8 mouse cellular contexts compared by ENCODE assay signal in genomic region chr13:78181071-78181929, GRCm38 (mm10). TPM values are rescaled to one million over a fixed set of nuclear protein-coding genes. Genes with fewer than 3 reads are reported as not detected.
DNase-seq lines count a peak whose midpoint lies in the region; ATAC-seq and TF ChIP-seq lines count a peak whose summit lies in the region.

No protein-coding gene starts in this region.

- H3K27ac ChIP-seq in kidney, postnatal 0 days, result no peak overlapping the region
- peak overlapping the region; percentile 96 for H3K27ac ChIP-seq in forebrain, embryonic 14.5 days (ENCODE audit: low read depth, low read length)
- H3K27ac ChIP-seq in midbrain, embryonic 10.5 days (replicated peaks), result peak overlapping the region; percentile 93

- no peak for ATAC-seq in kidney, postnatal 0 days (replicated peaks; ENCODE audit: low FRiP score, low read depth)
- ATAC-seq in forebrain, embryonic 14.5 days, result peak; percentile 40
- ATAC-seq in monocyte, adult 5-6 weeks (replicated peaks; ENCODE audit: insufficient number of reproducible peaks, low FRiP score, low TSS enrichment, poor library complexity, severe bottlenecking), result no peak

- no peaks in the 10 kb centered on the region for H3K36me3 ChIP-seq in kidney, postnatal 0 days (ENCODE audit: insufficient read depth, low read length)
- H3K36me3 ChIP-seq in forebrain, embryonic 14.5 days (ENCODE audit: control insufficient read depth, insufficient read depth, low read length), result no peaks in the 10 kb centered on the region
- no peaks in the 10 kb centered on the region for H3K36me3 ChIP-seq in midbrain, embryonic 10.5 days

- no peak for TF ChIP-seq CTCF in kidney, postnatal 0 days (IDR thresholded peaks at IDR 0.05; ENCODE audit: low read depth)

- H3K9ac ChIP-seq in kidney, postnatal 0 days (ENCODE audit: low read depth, low read length), result no peak overlapping the region
- H3K9ac ChIP-seq in forebrain, embryonic 14.5 days (ENCODE audit: low read length), result peak overlapping the region; percentile 64

- DNase-seq in kidney, postnatal 0 days (ENCODE audit: low spot score), result no peak
- DNase-seq in kidney, postnatal 25 days, result no peak
- DNase-seq in cerebellum, adult 9-10 months, result peak; percentile 69
- DNase-seq in forebrain, embryonic 14.5 days (ENCODE audit: low spot score), result peak; percentile 82
- peak; percentile 59 for DNase-seq in midbrain, embryonic 10.5 days (ENCODE audit: low spot score)
- no peak for DNase-seq in ovary, postnatal 36 days (ENCODE audit: low spot score)
- no peak for DNase-seq in lung, postnatal 25 days (ENCODE audit: low spot score)

- peak overlapping the region; percentile 20 for H3K4me3 ChIP-seq in kidney, postnatal 0 days (replicated peaks; ENCODE audit: low read depth, low read length)
- H3K4me3 ChIP-seq in forebrain, embryonic 14.5 days (ENCODE audit: low read depth, low read length), result peak overlapping the region; percentile 33
- peak overlapping the region; percentile 56 for H3K4me3 ChIP-seq in midbrain, embryonic 10.5 days

- peak overlapping the region; percentile 50 for H3K4me2 ChIP-seq in kidney, postnatal 0 days (ENCODE audit: low read length)
- H3K4me2 ChIP-seq in forebrain, embryonic 14.5 days (ENCODE audit: low read length), result peak overlapping the region; percentile 55

- H3K9me3 ChIP-seq in kidney, postnatal 0 days (replicated peaks; ENCODE audit: low read length), result no peaks in the 10 kb centered on the region
- H3K9me3 ChIP-seq in forebrain, embryonic 14.5 days (replicated peaks; ENCODE audit: control insufficient read depth, low read length), result no peaks in the 10 kb centered on the region
- H3K9me3 ChIP-seq in midbrain, embryonic 10.5 days (replicated peaks), result no peaks in the 10 kb centered on the region

- peaks cover 52% of the 10 kb centered on the region for H3K27me3 ChIP-seq in kidney, postnatal 0 days (ENCODE audit: insufficient read depth, low read length)
- H3K27me3 ChIP-seq in forebrain, embryonic 14.5 days (replicated peaks; ENCODE audit: control insufficient read depth, insufficient read depth, low read length), result peaks cover 9% of the 10 kb centered on the region
- H3K27me3 ChIP-seq in midbrain, embryonic 10.5 days (ENCODE audit: low read depth, poor library complexity, severe bottlenecking), result peaks cover 100% of the 10 kb centered on the region

- under 1% methylated on average over 44 of the region's 44 CpGs for WGBS in kidney, postnatal 0 days
- 1% methylated on average over 42 of the region's 44 CpGs for WGBS in forebrain, embryonic 14.5 days
- under 1% methylated on average over 44 of the region's 44 CpGs for WGBS in midbrain, embryonic 10.5 days

- peaks cover 10% of the 10 kb centered on the region; the same call in 1 of the 2 replicates for H3K4me1 ChIP-seq in kidney, postnatal 0 days (replicated peaks; ENCODE audit: insufficient read depth, low read length)
- peaks cover 12% of the 10 kb centered on the region for H3K4me1 ChIP-seq in forebrain, embryonic 14.5 days (ENCODE audit: control insufficient read depth, insufficient read depth, low read length)
- H3K4me1 ChIP-seq in midbrain, embryonic 10.5 days, result peaks cover 73% of the 10 kb centered on the region

RNA-seq across cellular contexts. Expression of gene Nr2f1, which starts 18.3 kb away (rescaled TPM):
- 9.8 and 11.2 TPM in 2 replicates for polyA plus RNA-seq in kidney, postnatal 0 days (2015; fragmentation: Nextera tagmentation; extraction: Ambion mirVana)
- polyA plus RNA-seq in forebrain, embryonic 14.5 days (2014; fragmentation: Nextera tagmentation; extraction: Ambion mirVana), result 75.7 and 82.0 TPM in 2 replicates
- polyA plus RNA-seq in midbrain, embryonic 10.5 days (2016; fragmentation: Nextera tagmentation; extraction: Ambion mirVana), result 53.1 and 57.4 TPM in 2 replicates
- total RNA-seq in monocyte, adult 5-6 weeks (2017), result not detected in 3 replicates

Comparison
In these comparisons a context has a peak if more than half of its experiments do, and no peak if none do; other contexts are left out.
1. DNase-seq: peak in cerebellum, adult 9-10 months (single experiment), forebrain, embryonic 14.5 days (single experiment) and midbrain, embryonic 10.5 days (single experiment); none in kidney, postnatal 0 days (single experiment), kidney, postnatal 25 days (0 of 2), ovary, postnatal 36 days (single experiment) and lung, postnatal 25 days (single experiment).
2. Peak in every context shown above with its lines, with median percentiles within 50 percentile points of each other: H3K4me3 ChIP-seq.